Mouse (Mus musculus) midbrain, embryonic 10.5 days (tissue): ENCODE measurements around the gene Sec31b. TPM values are rescaled to one million over a fixed set of nuclear protein-coding genes. Genes with fewer than 3 reads are reported as not detected.

Source experiments
- DNase-seq: peaks from one replicate; pipeline ENCODE4 v3.0.0-alpha.2; 2017; ENCODE audit warnings: low spot score
- H3K27ac ChIP-seq: fragments of 300-500 bp; sonication (generic); replicated peaks from 2 replicates; pipeline ENCODE4 v1.5.1; 2016; ENCODE audit warnings: mild to moderate bottlenecking
- H3K27me3 ChIP-seq: fragments of 300-500 bp; sonication (generic); 2 replicates; pipeline ENCODE4 v1.6.1; 2016; ENCODE audit warnings: low read depth, mild to moderate bottlenecking; ENCODE audit not compliant: poor library complexity, severe bottlenecking
- H3K36me3 ChIP-seq: fragments of 300-500 bp; sonication (generic); 2 replicates; pipeline ENCODE4 v1.6.1; 2016; ENCODE audit warnings: mild to moderate bottlenecking, moderate library complexity
- H3K4me1 ChIP-seq: fragments of 300-500 bp; sonication (generic); 2 replicates; pipeline ENCODE4 v1.6.1; 2016
- H3K4me3 ChIP-seq: fragments of 300-500 bp; sonication (generic); 2 replicates; pipeline ENCODE4 v1.5.1; 2016; ENCODE audit warnings: mild to moderate bottlenecking, moderate library complexity
- H3K9me3 ChIP-seq: fragments of 300-500 bp; sonication (generic); replicated peaks from 2 replicates; pipeline ENCODE4 v1.6.1; 2016; ENCODE audit warnings: mild to moderate bottlenecking
- WGBS: fragments of 180-500 bp; shearing (Covaris S2); methylation state at CpG from one replicate; pipeline ENCODE4 v1.1.7; 2016; 5-methylcytosine and 5-hydroxymethylcytosine counted together
- polyA plus RNA-seq: library from polyadenylated mRNA; unstranded; fragments of >200 nt; fragmentation: Nextera tagmentation; extraction: Ambion mirVana; gene quantifications from 2 replicates; pipeline ENCODE4 v1.2.1, GENCODE M21; 2016

The Sec31b gene
- polyA plus RNA-seq, 1 experiment from 2014 or later, result 0.58 TPM

- WGBS, result 49% methylated on average over 5 of the region's 5 CpGs
- H3K4me1 ChIP-seq, result peaks cover 33% of the 10 kb centered on the region
- no peaks in the 10 kb centered on the region for H3K36me3 ChIP-seq
- no peak overlapping the region for H3K27ac ChIP-seq
- DNase-seq, result no peak
- H3K27me3 ChIP-seq, result peaks cover 100% of the 10 kb centered on the region
- H3K9me3 ChIP-seq, result no peaks in the 10 kb centered on the region
- H3K4me3 ChIP-seq, result no peak overlapping the region
Observed at GRCm38 (mm10) chr19:44500240-44500639, 45.4 kb downstream of the Sec31b start.

- DNase-seq, result no peak
- WGBS, result 62% methylated on average over 6 of the region's 6 CpGs
- Histone ChIP-seq H3K27me3 (peaks cover 100% of the 10 kb centered on the region), H3K36me3 (no peaks in the 10 kb centered on the region), H3K27ac (no peak overlapping the region), H3K9me3 (no peaks in the 10 kb centered on the region), H3K4me1 (peaks cover 39% of the 10 kb centered on the region), H3K4me3 (no peak overlapping the region)
Observed at GRCm38 (mm10) chr19:44498936-44499335, 46.7 kb downstream of the Sec31b start.

- no peak overlapping the region for H3K27ac ChIP-seq
- H3K36me3 ChIP-seq, result no peaks in the 10 kb centered on the region
- peak overlapping the region; percentile 39; the same call in 1 of the 2 replicates for H3K4me3 ChIP-seq
- peaks cover 100% of the 10 kb centered on the region for H3K27me3 ChIP-seq
- H3K9me3 ChIP-seq, result no peaks in the 10 kb centered on the region
- WGBS, result 63% methylated on average over 10 of the region's 10 CpGs
- peaks cover 49% of the 10 kb centered on the region for H3K4me1 ChIP-seq
- no peak for DNase-seq
Observed at GRCm38 (mm10) chr19:44496941-44497340, 48.7 kb downstream of the Sec31b start.

GRCm38 (mm10) chr19:44496511-44496910 lies 49.2 kb downstream of the Sec31b start:
- peaks cover 100% of the 10 kb centered on the region for H3K27me3 ChIP-seq
- no peak for DNase-seq
- H3K4me1 ChIP-seq, result peaks cover 49% of the 10 kb centered on the region

GRCm38 (mm10) chr19:44493128-44493527 lies 52.5 kb downstream of the Sec31b start, which contains the start of gene Wnt8b:
TSS of gene Wnt8b (plus strand) at chr19:44493472.
- peaks cover 100% of the 10 kb centered on the region for H3K27me3 ChIP-seq

More at GRCm38 (mm10) chr19:44496511-44496910, 49.2 kb downstream of the Sec31b start:
- H3K27ac ChIP-seq, result no peak overlapping the region
- 55% methylated on average over 8 of the region's 8 CpGs for WGBS
- H3K36me3 ChIP-seq, result no peaks in the 10 kb centered on the region
- H3K9me3 ChIP-seq, result no peaks in the 10 kb centered on the region
- peak overlapping the region; percentile 39; the same call in 1 of the 2 replicates for H3K4me3 ChIP-seq

GRCm38 (mm10) chr19:44487266-44487665 lies 58.4 kb downstream of the Sec31b start:
- H3K27ac ChIP-seq, result no peak overlapping the region
- no peak overlapping the region for H3K4me3 ChIP-seq
- 16% methylated on average over 8 of the region's 8 CpGs for WGBS
- DNase-seq, result peak; percentile 42
- H3K9me3 ChIP-seq, result no peaks in the 10 kb centered on the region
- no peaks in the 10 kb centered on the region for H3K4me1 ChIP-seq
- peaks cover 71% of the 10 kb centered on the region for H3K27me3 ChIP-seq
- H3K36me3 ChIP-seq, result no peaks in the 10 kb centered on the region

More at GRCm38 (mm10) chr19:44493128-44493527, 52.5 kb downstream of the Sec31b start, which contains the start of gene Wnt8b:
- H3K4me3 ChIP-seq, result peak within 1 kb of the TSS; percentile 39
- peak within 1 kb of the TSS; percentile 50; the same call in 1 of the 2 replicates for H3K27ac ChIP-seq
- DNase-seq, result no peak
- peaks cover 35% of the 10 kb centered on the region for H3K4me1 ChIP-seq
- no peaks in the 10 kb centered on the region for H3K9me3 ChIP-seq
- no peaks in the 10 kb centered on the region for H3K36me3 ChIP-seq
- 7% methylated on average over 8 of the region's 8 CpGs for WGBS

- 48% methylated on average over 3 of the region's 3 CpGs for WGBS
- no peak for DNase-seq
- no peaks in the 10 kb centered on the region for H3K9me3 ChIP-seq
- H3K4me1 ChIP-seq, result no peaks in the 10 kb centered on the region
- no peak overlapping the region for H3K27ac ChIP-seq
- no peaks in the 10 kb centered on the region for H3K36me3 ChIP-seq
- H3K27me3 ChIP-seq, result peaks cover 50% of the 10 kb centered on the region
- H3K4me3 ChIP-seq, result no peak overlapping the region
Observed at GRCm38 (mm10) chr19:44476541-44476940, 69.1 kb downstream of the Sec31b start.

GRCm38 (mm10) chr19:44475268-44475667 lies 70.4 kb downstream of the Sec31b start:
- DNase-seq, result no peak
- no peaks in the 10 kb centered on the region for H3K9me3 ChIP-seq
- no peak overlapping the region for H3K27ac ChIP-seq
- H3K4me3 ChIP-seq, result no peak overlapping the region
- 90% methylated on average over 6 of the region's 6 CpGs for WGBS
- H3K36me3 ChIP-seq, result no peaks in the 10 kb centered on the region
- H3K4me1 ChIP-seq, result no peaks in the 10 kb centered on the region
- H3K27me3 ChIP-seq, result peaks cover 50% of the 10 kb centered on the region

- DNase-seq, result peak; percentile 82
- Histone ChIP-seq H3K27ac (no peak overlapping the region), H3K9me3 (no peaks in the 10 kb centered on the region), H3K4me1 (no peaks in the 10 kb centered on the region), H3K36me3 (no peaks in the 10 kb centered on the region), H3K4me3 (no peak overlapping the region), H3K27me3 (peaks cover 46% of the 10 kb centered on the region)
- WGBS, result 2% methylated on average over 10 of the region's 10 CpGs
Observed at GRCm38 (mm10) chr19:44474158-44474557, 71.5 kb downstream of the Sec31b start.

Other genes with a start within 250 kb of the Sec31b start
- 0.06 TPM in 1 of 2 replicates, not detected in the other for gene Scd4, start 212.8 kb downstream of the Sec31b start, polyA plus RNA-seq
- gene Scd1, start 138.0 kb downstream of the Sec31b start, polyA plus RNA-seq, result 20.0 and 21.6 TPM in 2 replicates
- 21.2 and 27.7 TPM in 2 replicates for gene Wnt8b, start 52.4 kb downstream of the Sec31b start, polyA plus RNA-seq
- not detected in 2 replicates for gene Gm20538, start 7.0 kb upstream of the Sec31b start, polyA plus RNA-seq
- 610 and 632 TPM in 2 replicates for gene Ndufb8, start 9.6 kb upstream of the Sec31b start, polyA plus RNA-seq
- 42.1 and 47.9 TPM in 2 replicates for gene Hif1an, start 17.0 kb upstream of the Sec31b start, polyA plus RNA-seq
- 0.60 and 1.1 TPM in 2 replicates for gene Pax2, start 210.2 kb upstream of the Sec31b start, polyA plus RNA-seq